Mouse (Mus musculus) thymus, adult 2 months (tissue): ENCODE results near the gene Il12rb2. TPM values are rescaled to one million over a fixed set of nuclear protein-coding genes. Genes with fewer than 3 reads are reported as not detected.

Experiments used
- DNase-seq: peaks from one replicate; pipeline ENCODE4 v3.0.0; 2021
- H3K27ac ChIP-seq: fragments of 200-500 bp; 2 replicates; pipeline ENCODE4 v1.5.1; 2012; ENCODE audit warnings: low read length, control low read depth; ENCODE audit not compliant: control insufficient read depth, insufficient read depth
- H3K27me3 ChIP-seq: fragments of 200-500 bp; 2 replicates; pipeline ENCODE4 v1.6.1; 2012; ENCODE audit warnings: mild to moderate bottlenecking, low read length, moderate library complexity, mixed read lengths; ENCODE audit not compliant: control insufficient read depth, insufficient read depth
- H3K36me3 ChIP-seq: fragments of 200-500 bp; 2 replicates; pipeline ENCODE4 v1.6.1; 2012; ENCODE audit warnings: mild to moderate bottlenecking, low read length, moderate library complexity; ENCODE audit not compliant: control insufficient read depth, insufficient read depth
- H3K4me1 ChIP-seq: fragments of 200-500 bp; replicated peaks from 2 replicates; pipeline ENCODE4 v1.6.1; 2012; ENCODE audit warnings: low read length; ENCODE audit not compliant: control insufficient read depth, insufficient read depth
- H3K4me3 ChIP-seq: fragments of 200-500 bp; 2 replicates; pipeline ENCODE4 v1.5.1; 2012; ENCODE audit warnings: mild to moderate bottlenecking, low read length, control low read depth, moderate library complexity; ENCODE audit not compliant: control insufficient read depth, insufficient read depth
- CTCF ChIP-seq: fragments of 200-500 bp; IDR thresholded peaks from 2 replicates; pipeline ENCODE4 v1.5.1; 2012; ENCODE audit warnings: mild to moderate bottlenecking, control low read depth, low read length, moderate library complexity, borderline replicate concordance; ENCODE audit not compliant: control insufficient read depth, poor library complexity, insufficient read depth; ENCODE audit errors: extremely low read depth
- POLR2A ChIP-seq: fragments of 200-500 bp; IDR thresholded peaks from 2 replicates; pipeline ENCODE4 v1.6.1; 2012; ENCODE audit warnings: mild to moderate bottlenecking, low read length, control low read depth, moderate library complexity; ENCODE audit not compliant: control insufficient read depth, poor library complexity, insufficient read depth; ENCODE audit errors: extremely low read depth
- WGBS: fragments of 180-500 bp; shearing (Covaris S2); methylation state at CpG from one replicate; pipeline ENCODE4 v1.1.7; 2018; 5-methylcytosine and 5-hydroxymethylcytosine counted together
- polyA plus RNA-seq: library from polyadenylated mRNA; depleted of rRNA; stranded (reverse); fragments of >200 nt; gene quantifications from 2 replicates; pipeline ENCODE4 v1.2.3, GENCODE M21; 2012; rRNA removed

Gene Il12rb2
- 6.6 and 8.1 TPM in 2 replicates for polyA plus RNA-seq

- no peaks in the 10 kb centered on the region for H3K36me3 ChIP-seq
- WGBS = 0% methylated on average over 26 of the region's 26 CpGs
- H3K27ac ChIP-seq = peak within 1 kb of the TSS; percentile 30; the same call in 1 of the 2 replicates
- no peaks in the 10 kb centered on the region for H3K27me3 ChIP-seq
- peak; percentile 40 for DNase-seq
- H3K4me3 ChIP-seq = peak within 1 kb of the TSS; percentile 57
- TF ChIP-seq CTCF (no peak), POLR2A (no peak)
- peaks cover 12% of the 10 kb centered on the region for H3K4me1 ChIP-seq
These were observed at the start of gene Il12rb2 for GRCm38 (mm10) chr6:67375982-67376391. Gene Il12rb2, minus strand, starts transcription at chr6:67376188.

- DNase-seq = peak; percentile 41
- no peaks in the 10 kb centered on the region for H3K27me3 ChIP-seq
- H3K36me3 ChIP-seq = no peaks in the 10 kb centered on the region
- TF ChIP-seq POLR2A (no peak), CTCF (no peak)
- H3K27ac ChIP-seq = peak overlapping the region; percentile 76
- 3% methylated on average over 5 of the region's 5 CpGs for WGBS
- peaks cover 2% of the 10 kb centered on the region for H3K4me1 ChIP-seq
- H3K4me3 ChIP-seq = no peak overlapping the region
These were observed 45.8 kb upstream of the Il12rb2 start for GRCm38 (mm10) chr6:67421761-67422160.

GRCm38 (mm10) chr6:67416557-67416956 is 40.6 kb upstream of the Il12rb2 start:
- TF ChIP-seq CTCF (no peak), POLR2A (no peak)
- 64% methylated on average over 3 of the region's 3 CpGs for WGBS
- DNase-seq = no peak
- Histone ChIP-seq H3K4me3 (no peak overlapping the region), H3K4me1 (peaks cover 14% of the 10 kb centered on the region), H3K27me3 (no peaks in the 10 kb centered on the region), H3K36me3 (no peaks in the 10 kb centered on the region), H3K27ac (no peak overlapping the region)

- Histone ChIP-seq H3K27ac (peak overlapping the region; percentile 5; the same call in 1 of the 2 replicates), H3K4me1 (peaks cover 13% of the 10 kb centered on the region), H3K4me3 (no peak overlapping the region), H3K36me3 (no peaks in the 10 kb centered on the region), H3K27me3 (no peaks in the 10 kb centered on the region)
- WGBS = 26% methylated on average over 5 of the region's 5 CpGs
- no peak for TF ChIP-seq POLR2A
- TF ChIP-seq CTCF = no peak
- peak; percentile 20 for DNase-seq
These were observed 39.3 kb upstream of the Il12rb2 start for GRCm38 (mm10) chr6:67415276-67415675.

GRCm38 (mm10) chr6:67413378-67413777 is 37.4 kb upstream of the Il12rb2 start:
- H3K27ac ChIP-seq = no peak overlapping the region
- TF ChIP-seq CTCF (no peak), POLR2A (no peak)
- DNase-seq = no peak
- H3K36me3 ChIP-seq = no peaks in the 10 kb centered on the region
- 95% methylated on average over 2 of the region's 2 CpGs for WGBS
- H3K4me3 ChIP-seq = no peak overlapping the region
- no peaks in the 10 kb centered on the region for H3K27me3 ChIP-seq
- H3K4me1 ChIP-seq = peaks cover 13% of the 10 kb centered on the region

- no peak for DNase-seq
- no peak overlapping the region for H3K27ac ChIP-seq
- no peaks in the 10 kb centered on the region for H3K4me1 ChIP-seq
- 95% methylated on average over 3 of the region's 3 CpGs for WGBS
- TF ChIP-seq CTCF = no peak
- no peak for TF ChIP-seq POLR2A
- no peak overlapping the region for H3K4me3 ChIP-seq
- H3K27me3 ChIP-seq = no peaks in the 10 kb centered on the region
- H3K36me3 ChIP-seq = no peaks in the 10 kb centered on the region
These were observed 29.3 kb upstream of the Il12rb2 start for GRCm38 (mm10) chr6:67405281-67405682.

- WGBS = 52% methylated on average over 5 of the region's 5 CpGs
- Histone ChIP-seq H3K36me3 (no peaks in the 10 kb centered on the region), H3K27ac (no peak overlapping the region), H3K4me1 (no peaks in the 10 kb centered on the region), H3K4me3 (no peak overlapping the region), H3K27me3 (no peaks in the 10 kb centered on the region)
- no peak for DNase-seq
- TF ChIP-seq POLR2A (no peak), CTCF (no peak)
These were observed 23.6 kb upstream of the Il12rb2 start for GRCm38 (mm10) chr6:67399551-67399950.
